Mouse (Mus musculus) ES-E14 (cell line): Measurements from ENCODE around the gene Tnfrsf25. TPM values are rescaled to one million over a fixed set of nuclear protein-coding genes. Genes with fewer than 3 reads are reported as not detected.

Experiments used
- DNase-seq: peaks from one replicate; pipeline ENCODE4 v3.0.0-alpha.2; 2013; ENCODE audit warnings: low read depth, low spot score
- H3K27ac ChIP-seq: 2 replicates; pipeline ENCODE4 v1.5.1; 2012; ENCODE audit warnings: low read depth, mild to moderate bottlenecking, low read length, moderate library complexity, mixed read lengths; ENCODE audit not compliant: poor library complexity, insufficient read depth, severe bottlenecking
- H3K36me3 ChIP-seq: 2 replicates; pipeline ENCODE4 v1.6.1; 2012; ENCODE audit warnings: mild to moderate bottlenecking, low read length, moderate library complexity, mixed read lengths; ENCODE audit not compliant: control insufficient read depth, poor library complexity, insufficient read depth, severe bottlenecking
- H3K4me1 ChIP-seq, 2 experiments: fragments of 150-350 bp in 1 of 2; sonication (generic) in 1 of 2; 2 replicates each; pipeline ENCODE4 v1.6.1; 2012; ENCODE audit warnings: low read length in 2 of 2, mild to moderate bottlenecking in 1 of 2, mixed read lengths in 1 of 2; ENCODE audit not compliant: control insufficient read depth in 2 of 2, insufficient read depth in 2 of 2, poor library complexity in 1 of 2
- H3K4me3 ChIP-seq, 2 experiments: fragments of 150-350 bp in 1 of 2; sonication (generic) in 1 of 2; 2 replicates each; pipeline ENCODE4 v1.5.1; 2012; ENCODE audit warnings: low read length in 2 of 2, low read depth in 1 of 2, mild to moderate bottlenecking in 1 of 2, mixed read lengths in 1 of 2; ENCODE audit not compliant: insufficient read depth in 1 of 2, poor library complexity in 1 of 2, severe bottlenecking in 1 of 2
- H3K9ac ChIP-seq: 2 replicates; pipeline ENCODE4 v1.6.1; 2012; ENCODE audit warnings: low read depth, mild to moderate bottlenecking, low read length, mixed read lengths; ENCODE audit not compliant: poor library complexity, insufficient read depth, severe bottlenecking
- H3K9me3 ChIP-seq: fragments of 150-350 bp; sonication (generic); 2 replicates; pipeline ENCODE4 v1.6.1; 2012; ENCODE audit warnings: low read depth, mild to moderate bottlenecking, low read length; ENCODE audit not compliant: control insufficient read depth, insufficient read depth
- CHD2 ChIP-seq: IDR thresholded peaks from 2 replicates; pipeline ENCODE4 v1.6.1; 2014; ENCODE audit warnings: mild to moderate bottlenecking, low read depth, low read length, inconsistent platforms
- HCFC1 ChIP-seq: IDR thresholded peaks from 2 replicates; pipeline ENCODE4 v1.6.1; 2012; ENCODE audit warnings: low read length, inconsistent platforms, borderline replicate concordance; ENCODE audit not compliant: insufficient read depth
- MAFK ChIP-seq: IDR thresholded peaks from 2 replicates; pipeline ENCODE4 v1.6.1; 2014; ENCODE audit warnings: mild to moderate bottlenecking, low read depth, low read length, inconsistent platforms; ENCODE audit not compliant: insufficient read depth
- ZC3H11A ChIP-seq: IDR thresholded peaks from 2 replicates; pipeline ENCODE4 v1.6.1; 2012; ENCODE audit warnings: low read depth, mild to moderate bottlenecking, inconsistent platforms, low read length, borderline replicate concordance
- ZNF384 ChIP-seq: IDR thresholded peaks from 2 replicates; pipeline ENCODE4 v1.6.1; 2012; ENCODE audit warnings: low read depth, low read length, inconsistent platforms
- in situ Hi-C, 2 experiments: fragments of 600-800 bp; cut with MboI; formaldehyde crosslinking; loops; one replicate each; pipeline ENCODE4 v1.15.1; 2025; ENCODE audit warnings: low sequenced_read_pairs in 2 of 2, inconsistent platforms in 1 of 2; ENCODE audit not compliant: unreplicated experiment in 2 of 2
- total RNA-seq: library from RNA; depleted of rRNA; stranded (reverse); fragments of 300-350 nt; gene quantifications from 2 replicates; pipeline ENCODE4 v1.2.3, GENCODE M21; 2012

Tnfrsf25 gene
- total RNA-seq, 1 experiment, result 3.8 TPM

- Histone ChIP-seq H3K4me1 (peaks cover 0 to 20% of the 10 kb centered on the region in 2 experiments; a peak in 1 of 4 replicates), H3K9ac (no peak overlapping the region), H3K36me3 (no peaks in the 10 kb centered on the region), H3K4me3 (no peak overlapping the region), H3K9me3 (no peaks in the 10 kb centered on the region), H3K27ac (no peak overlapping the region)
- in situ Hi-C loops, result no loop called here
- DNase-seq, result no peak
- TF ChIP-seq CHD2 (no peak), ZNF384 (no peak), ZC3H11A (no peak), MAFK (no peak), HCFC1 (no peak)
Observed at GRCm38 (mm10) chr4:152132772-152133169, 17.0 kb downstream of the Tnfrsf25 start.

DNA sequence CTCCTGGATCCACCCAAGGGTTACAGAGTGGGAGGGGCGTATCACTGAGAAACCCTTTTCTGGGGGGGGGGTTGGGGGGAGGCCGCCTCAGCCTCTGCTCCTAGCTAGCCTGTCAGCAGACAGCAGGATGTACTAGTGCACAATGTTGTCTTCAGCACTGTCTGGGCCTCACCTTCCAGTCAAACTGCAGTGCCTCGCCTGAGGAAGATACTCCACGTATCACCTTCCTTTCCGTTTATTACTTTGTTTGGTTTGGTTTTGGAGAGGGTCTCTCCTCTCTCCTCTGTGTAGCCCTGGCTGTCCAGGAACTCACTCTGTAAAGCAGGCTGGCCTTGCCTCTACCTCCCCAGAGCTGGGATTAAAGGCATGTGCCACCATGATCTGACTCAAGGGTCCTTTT, 17.5 kb downstream of the Tnfrsf25 start:
- no peaks in the 10 kb centered on the region for H3K36me3 ChIP-seq
- no peak overlapping the region for H3K9ac ChIP-seq
- H3K9me3 ChIP-seq, result no peaks in the 10 kb centered on the region
- H3K4me3 ChIP-seq, result no peak overlapping the region
- TF ChIP-seq ZC3H11A, result no peak
- no peak for TF ChIP-seq HCFC1
- no peak for TF ChIP-seq MAFK
- no peak for TF ChIP-seq ZNF384
- no peak for TF ChIP-seq CHD2
- no peak for DNase-seq
- H3K27ac ChIP-seq, result no peak overlapping the region
- H3K4me1 ChIP-seq, result peaks cover 0 to 20% of the 10 kb centered on the region in 2 experiments; a peak in 1 of 4 replicates
- in situ Hi-C loops, result no loop called here

DNA sequence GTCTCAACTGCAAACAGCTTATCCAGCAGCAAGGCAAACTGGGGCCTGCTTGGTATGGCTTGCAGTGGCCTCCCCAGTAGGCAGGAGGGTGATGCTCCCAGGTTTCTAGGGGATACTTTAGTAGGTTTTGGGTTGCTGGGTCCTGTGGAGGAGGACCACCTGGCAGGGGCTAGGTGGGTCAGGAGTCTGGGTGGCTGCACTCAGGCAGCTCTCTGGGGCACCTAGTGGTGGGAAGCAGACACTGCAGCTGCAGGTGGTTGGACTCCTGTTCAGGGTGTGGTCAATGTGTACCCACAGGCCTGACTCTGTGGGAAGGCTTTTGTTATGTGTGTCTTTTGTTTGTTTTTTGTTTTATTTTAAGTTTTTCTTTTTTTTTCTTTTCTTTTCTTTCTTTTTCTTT, 18.8 kb downstream of the Tnfrsf25 start:
- Histone ChIP-seq H3K4me1 (peaks cover 0 to 24% of the 10 kb centered on the region in 2 experiments; a peak in 1 of 4 replicates), H3K27ac (no peak overlapping the region), H3K9me3 (no peaks in the 10 kb centered on the region), H3K4me3 (no peak overlapping the region), H3K9ac (no peak overlapping the region), H3K36me3 (no peaks in the 10 kb centered on the region)
- DNase-seq, result no peak
- in situ Hi-C loops, result no loop called here
- TF ChIP-seq CHD2 (no peak), ZNF384 (no peak), ZC3H11A (no peak), MAFK (no peak), HCFC1 (no peak)

DNA sequence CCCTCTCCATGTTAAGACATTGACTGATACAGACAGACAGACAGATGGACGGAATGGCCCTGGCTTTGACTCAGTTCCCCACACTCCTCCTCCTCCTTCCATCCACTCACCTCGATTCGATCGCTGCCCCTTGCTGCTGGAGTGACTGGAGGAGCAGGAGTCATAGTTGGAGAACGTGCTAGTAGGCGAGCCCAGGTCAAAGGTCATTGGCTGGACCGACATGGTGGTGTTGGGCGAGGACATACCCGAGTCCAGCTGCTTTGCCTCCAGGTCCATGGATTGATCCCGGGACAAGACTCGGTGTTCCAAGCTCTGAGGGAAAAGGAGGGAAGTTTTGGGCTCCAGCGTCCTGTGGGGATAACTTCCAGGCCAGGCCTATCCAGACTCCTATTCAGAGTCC, 19.6 kb downstream of the Tnfrsf25 start:
- peaks cover 0 to 22% of the 10 kb centered on the region in 2 experiments; a peak in 1 of 4 replicates for H3K4me1 ChIP-seq
- no peak for DNase-seq

More for the DNA sequence above, 19.6 kb downstream of the Tnfrsf25 start:
- in situ Hi-C loops, result no loop called here
- Histone ChIP-seq H3K36me3 (no peaks in the 10 kb centered on the region), H3K9me3 (no peaks in the 10 kb centered on the region), H3K4me3 (no peak overlapping the region), H3K27ac (no peak overlapping the region), H3K9ac (no peak overlapping the region)
- TF ChIP-seq HCFC1 (no peak), ZNF384 (no peak), MAFK (no peak), ZC3H11A (no peak), CHD2 (no peak)
